Mouse (Mus musculus) stomach, embryonic 14.5 days (tissue): ENCODE measurements around the gene Pak4. TPM values are rescaled to one million over a fixed set of nuclear protein-coding genes. Genes with fewer than 3 reads are reported as not detected.

Source experiments
- ATAC-seq: fragments of 200-750 bp; cut with Nextera tagmentation; 2 replicates; pipeline ENCODE4 v1.8.0; 2017; ENCODE audit warnings: low read depth, moderate TSS enrichment; ENCODE audit not compliant: insufficient number of reproducible peaks, insufficient read depth, low FRiP score
- H3K27ac ChIP-seq: fragments of 300-500 bp; sonication (generic); 2 replicates; pipeline ENCODE4 v1.5.1; 2014; ENCODE audit warnings: mild to moderate bottlenecking, low read length, moderate library complexity, mixed read lengths
- H3K27me3 ChIP-seq: fragments of 300-500 bp; sonication (generic); 2 replicates; pipeline ENCODE4 v1.6.1; 2014; ENCODE audit warnings: low read length, control low read depth, mixed read lengths; ENCODE audit not compliant: control insufficient read depth, insufficient read depth
- H3K36me3 ChIP-seq: fragments of 300-500 bp; sonication (generic); 2 replicates; pipeline ENCODE4 v1.6.1; 2014; ENCODE audit warnings: mild to moderate bottlenecking, control low read depth, low read length, moderate library complexity, mixed read lengths; ENCODE audit not compliant: control insufficient read depth, insufficient read depth
- H3K4me1 ChIP-seq: fragments of 300-500 bp; sonication (generic); 2 replicates; pipeline ENCODE4 v1.6.1; 2014; ENCODE audit warnings: low read length, control low read depth, mixed read lengths; ENCODE audit not compliant: control insufficient read depth, insufficient read depth
- H3K4me2 ChIP-seq: fragments of 300-500 bp; sonication (generic); replicated peaks from 2 replicates; pipeline ENCODE4 v1.6.1; 2014; ENCODE audit warnings: low read depth, low read length, control low read depth
- H3K4me3 ChIP-seq: fragments of 300-500 bp; sonication (generic); 2 replicates; pipeline ENCODE4 v1.5.1; 2014; ENCODE audit warnings: low read depth, low read length, control low read depth
- H3K9ac ChIP-seq: fragments of 300-500 bp; sonication (generic); replicated peaks from 2 replicates; pipeline ENCODE4 v1.6.1; 2014; ENCODE audit warnings: low read depth, mild to moderate bottlenecking, control low read depth, low read length, moderate library complexity, mixed read lengths
- H3K9me3 ChIP-seq: fragments of 300-500 bp; sonication (generic); 2 replicates; pipeline ENCODE4 v1.6.1; 2016; ENCODE audit warnings: low read depth, low read length, control low read depth; ENCODE audit not compliant: control insufficient read depth
- WGBS: fragments of 180-500 bp; shearing (Covaris S2); extraction: QIAGEN DNeasy Blood & Tissue Kit; methylation state at CpG from one replicate; pipeline ENCODE4 v1.1.7; 2014; 5-methylcytosine and 5-hydroxymethylcytosine counted together
- polyA plus RNA-seq: library from polyadenylated mRNA; unstranded; fragments of >200 nt; fragmentation: Nextera tagmentation; extraction: Ambion mirVana; gene quantifications from 2 replicates; pipeline ENCODE4 v1.2.1, GENCODE M21; 2014

Pak4 gene
- 41.1 and 47.8 TPM in 2 replicates for polyA plus RNA-seq

- no peaks in the 10 kb centered on the region for H3K27me3 ChIP-seq
- no peaks in the 10 kb centered on the region for H3K9me3 ChIP-seq
- peak within 1 kb of the TSS; percentile 48 for H3K4me3 ChIP-seq
- H3K27ac ChIP-seq: peak within 1 kb of the TSS; percentile 91
- no peaks in the 10 kb centered on the region; the same call in 1 of the 2 replicates for H3K36me3 ChIP-seq
- ATAC-seq: peak; percentile 90
- WGBS: 1% methylated on average over 64 of the region's 66 CpGs
- peaks cover 40% of the 10 kb centered on the region for H3K4me1 ChIP-seq
- H3K4me2 ChIP-seq: peak within 1 kb of the TSS; percentile 76
- peak within 1 kb of the TSS; percentile 41 for H3K9ac ChIP-seq
These were observed at the start of gene Pak4, which contains the start of gene Samd4b for GRCm38 (mm10) chr7:28597642-28598446. Pak4 (minus strand) TSS chr7:28598185. Samd4b (minus strand) TSS chr7:28598144.

DNA sequence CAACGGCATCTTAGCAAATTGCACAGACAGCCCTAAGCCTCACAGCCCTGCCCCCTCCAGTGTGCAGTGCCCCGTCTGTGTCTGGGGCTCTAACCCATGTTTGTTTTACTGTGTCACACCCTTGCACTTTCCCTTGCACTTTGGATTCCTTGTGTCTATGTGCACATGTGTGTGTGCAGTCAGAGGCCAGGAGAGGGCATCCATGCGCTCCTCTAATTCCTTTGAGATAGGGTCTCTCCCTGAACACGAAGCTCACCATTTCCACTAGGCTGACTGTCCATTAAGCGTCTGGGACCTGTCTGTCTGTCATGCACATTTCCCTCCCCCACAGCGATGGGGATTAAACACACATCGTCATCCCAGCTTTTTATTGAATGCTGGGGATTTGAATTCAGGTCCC lies 49.0 kb upstream of the Pak4 start:
- Histone ChIP-seq H3K27me3 (no peaks in the 10 kb centered on the region), H3K4me1 (no peaks in the 10 kb centered on the region), H3K9me3 (no peaks in the 10 kb centered on the region), H3K36me3 (no peaks in the 10 kb centered on the region), H3K9ac (no peak overlapping the region), H3K27ac (no peak overlapping the region), H3K4me2 (no peak overlapping the region), H3K4me3 (no peak overlapping the region)
- WGBS: 37% methylated on average over 7 of the region's 7 CpGs
- no peak for ATAC-seq

DNA sequence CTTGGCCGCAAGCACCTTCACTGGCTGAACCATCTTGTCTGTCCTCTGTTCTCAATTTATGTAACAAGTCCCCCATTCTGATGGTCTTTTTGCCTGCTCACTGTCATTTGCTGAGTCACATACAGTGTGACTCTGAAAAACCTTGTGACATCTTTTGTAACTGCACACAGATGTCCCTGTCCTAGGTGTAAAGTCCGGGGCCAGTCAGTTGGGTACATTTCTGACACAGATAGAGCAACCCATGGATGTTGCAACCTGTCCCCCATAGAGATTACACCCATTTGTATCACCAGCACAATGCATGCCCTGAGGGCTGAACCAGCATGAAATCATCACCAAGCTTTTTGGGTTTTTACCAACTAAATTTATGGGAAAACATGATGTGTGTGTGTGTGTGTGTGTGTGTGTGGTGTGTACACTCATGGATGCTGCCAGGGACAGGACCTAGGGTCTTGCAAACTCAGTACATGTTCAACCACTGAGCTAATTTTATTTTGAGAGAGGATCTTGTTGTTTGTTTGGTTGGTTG lies 48.0 kb upstream of the Pak4 start:
- WGBS: 86% methylated on average over 2 of the region's 2 CpGs

DNA sequence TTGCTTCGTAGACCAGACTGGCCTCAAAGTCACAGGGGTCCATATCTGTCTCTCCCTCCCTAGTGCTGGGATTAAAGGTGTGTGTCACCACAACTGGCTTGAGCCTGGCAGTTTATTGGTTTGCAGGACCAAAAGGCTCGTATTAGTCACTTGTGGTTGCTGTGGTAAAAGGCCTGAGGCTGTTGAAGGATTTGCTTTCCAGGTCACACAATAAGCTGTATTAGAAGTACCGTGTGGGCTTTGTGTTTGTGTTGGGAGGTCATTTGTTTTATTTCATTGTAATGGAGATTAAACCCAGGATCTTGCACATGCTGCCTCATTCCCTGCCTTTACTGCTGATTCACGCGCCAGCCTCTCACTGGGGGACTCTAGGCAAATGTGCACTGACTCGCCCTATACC lies 47.4 kb upstream of the Pak4 start:
- Histone ChIP-seq H3K36me3 (no peaks in the 10 kb centered on the region), H3K4me2 (no peak overlapping the region), H3K4me1 (no peaks in the 10 kb centered on the region), H3K27ac (no peak overlapping the region), H3K4me3 (no peak overlapping the region), H3K27me3 (no peaks in the 10 kb centered on the region), H3K9ac (no peak overlapping the region), H3K9me3 (no peaks in the 10 kb centered on the region)
- ATAC-seq: no peak
- 75% methylated on average over 6 of the region's 6 CpGs for WGBS

More for the DNA sequence above, 48.0 kb upstream of the Pak4 start:
- H3K27ac ChIP-seq: no peak overlapping the region
- H3K9ac ChIP-seq: no peak overlapping the region
- no peaks in the 10 kb centered on the region for H3K9me3 ChIP-seq
- H3K36me3 ChIP-seq: no peaks in the 10 kb centered on the region
- no peak overlapping the region for H3K4me2 ChIP-seq
- no peaks in the 10 kb centered on the region for H3K4me1 ChIP-seq
- no peak overlapping the region for H3K4me3 ChIP-seq
- ATAC-seq: no peak
- no peaks in the 10 kb centered on the region for H3K27me3 ChIP-seq

DNA sequence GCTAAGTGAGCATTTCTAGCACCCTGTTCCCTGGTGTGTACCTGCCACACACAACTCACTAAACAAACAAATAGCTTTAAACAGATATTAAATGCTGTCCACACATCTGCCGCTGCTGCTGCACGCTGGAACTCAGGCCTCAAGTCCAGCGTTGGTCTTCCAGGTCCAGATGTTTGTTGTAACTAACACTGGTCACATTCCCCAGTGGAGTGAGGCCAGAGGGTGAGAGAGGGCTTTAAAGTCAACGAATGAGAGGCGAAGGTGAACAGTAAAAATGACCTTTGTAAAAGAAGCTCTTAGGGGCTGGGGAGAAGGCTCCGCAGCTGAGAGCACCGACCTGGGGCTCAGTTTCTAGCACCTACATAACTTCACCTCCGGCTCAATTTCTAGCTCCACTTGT lies 43.6 kb upstream of the Pak4 start:
- no peak overlapping the region for H3K4me2 ChIP-seq
- H3K36me3 ChIP-seq: no peaks in the 10 kb centered on the region
- H3K27ac ChIP-seq: no peak overlapping the region
- no peak overlapping the region for H3K9ac ChIP-seq
- no peaks in the 10 kb centered on the region for H3K27me3 ChIP-seq
- no peak for ATAC-seq
- H3K4me3 ChIP-seq: no peak overlapping the region
- H3K4me1 ChIP-seq: no peaks in the 10 kb centered on the region
- 45% methylated on average over 8 of the region's 8 CpGs for WGBS
- H3K9me3 ChIP-seq: no peaks in the 10 kb centered on the region

DNA sequence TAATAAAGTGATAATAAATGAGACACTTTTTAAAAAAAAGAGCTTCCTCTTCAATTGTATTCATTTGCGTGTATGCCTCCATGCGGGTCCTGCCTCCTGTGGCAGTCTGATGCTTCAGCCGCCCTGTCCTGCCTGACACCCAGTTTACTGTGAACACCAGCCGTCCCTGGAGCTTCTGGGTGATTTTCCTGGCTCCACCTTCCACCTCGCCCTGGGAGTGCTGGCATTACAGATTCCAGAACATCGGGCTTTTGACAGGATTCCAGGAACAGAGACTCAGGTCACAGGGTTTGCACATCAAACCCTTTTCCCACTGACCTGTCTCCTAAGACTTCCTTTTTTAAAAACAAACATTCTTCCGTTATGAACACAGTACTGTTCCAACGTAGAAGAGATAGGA lies 39.5 kb upstream of the Pak4 start:
- Histone ChIP-seq H3K4me3 (no peak overlapping the region), H3K36me3 (no peaks in the 10 kb centered on the region), H3K4me2 (no peak overlapping the region), H3K9ac (no peak overlapping the region), H3K4me1 (no peaks in the 10 kb centered on the region), H3K9me3 (no peaks in the 10 kb centered on the region), H3K27ac (no peak overlapping the region), H3K27me3 (no peaks in the 10 kb centered on the region)
- no peak for ATAC-seq
- 6% methylated on average over 8 of the region's 8 CpGs for WGBS

GRCm38 (mm10) chr7:28634128-28634527 lies 36.1 kb upstream of the Pak4 start:
- ATAC-seq: no peak
- peaks cover 24% of the 10 kb centered on the region for H3K27me3 ChIP-seq
- no peak overlapping the region for H3K9ac ChIP-seq
- H3K4me3 ChIP-seq: no peak overlapping the region
- H3K4me2 ChIP-seq: no peak overlapping the region
- no peaks in the 10 kb centered on the region for H3K4me1 ChIP-seq
- H3K9me3 ChIP-seq: no peaks in the 10 kb centered on the region
- WGBS: 72% methylated on average over 4 of the region's 4 CpGs
- no peak overlapping the region for H3K27ac ChIP-seq
- no peaks in the 10 kb centered on the region for H3K36me3 ChIP-seq

DNA sequence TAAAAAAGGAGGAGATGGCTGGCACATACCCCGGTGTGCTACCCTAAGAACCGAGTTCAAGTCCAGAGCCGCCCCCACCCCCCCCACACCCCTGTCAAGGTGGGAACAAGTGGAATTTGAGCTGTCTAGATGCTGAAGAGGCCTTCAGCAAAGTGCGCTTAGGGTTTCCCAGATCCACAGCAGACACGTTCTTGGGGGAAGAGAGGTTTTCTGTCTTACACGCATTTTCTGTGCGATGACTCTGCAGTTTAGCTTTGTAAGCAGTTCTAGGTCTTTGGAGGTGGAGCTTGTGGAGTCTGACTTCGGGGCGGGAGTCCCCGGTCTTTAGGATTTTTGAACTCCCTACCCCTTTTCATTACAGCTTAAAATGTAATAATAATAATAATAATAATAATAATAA lies 33.1 kb upstream of the Pak4 start, which contains the start of gene Acp7:
Gene Acp7, minus strand, starts transcription at position 260 of the 400 bp plus-strand sequence.
- H3K27ac ChIP-seq: no peak within 1 kb of the TSS
- peak within 1 kb of the TSS; percentile 13 for H3K4me3 ChIP-seq
- WGBS: 32% methylated on average over 10 of the region's 10 CpGs
- H3K4me2 ChIP-seq: peak within 1 kb of the TSS; percentile 28
- no peak for ATAC-seq
- H3K9me3 ChIP-seq: no peaks in the 10 kb centered on the region
- H3K9ac ChIP-seq: no peak within 1 kb of the TSS
- no peaks in the 10 kb centered on the region for H3K4me1 ChIP-seq
- H3K27me3 ChIP-seq: peaks cover 28% of the 10 kb centered on the region
- H3K36me3 ChIP-seq: no peaks in the 10 kb centered on the region
